Mouse (Mus musculus) ES-E14 (cell line): Measurements from ENCODE around the gene Erc1.

ENCODE experiments used
- HCFC1 ChIP-seq: IDR thresholded peaks from 2 replicates; pipeline ENCODE4 v1.6.1; 2012; ENCODE audit warnings: low read length, inconsistent platforms, borderline replicate concordance; ENCODE audit not compliant: insufficient read depth
- ZNF384 ChIP-seq: IDR thresholded peaks from 2 replicates; pipeline ENCODE4 v1.6.1; 2012; ENCODE audit warnings: low read depth, low read length, inconsistent platforms

- TF ChIP-seq ZNF384 (no peak), HCFC1 (no peak)
These were observed 66.9 kb downstream of the Erc1 start for GRCm38 (mm10) chr6:119781109-119781508.
